In genomic region chr14:120803739-120804138, GRCm38 (mm10) we compare ENCODE assay signal across 8 mouse cellular contexts.
DNase-seq lines count a peak whose midpoint lies in the region; ATAC-seq lines count a peak whose summit lies in the region.

No protein-coding gene starts in this region.

- no peak; the same call in 1 of the 2 replicates for ATAC-seq in hindbrain, embryonic 16.5 days

- no peaks in the 10 kb centered on the region for H3K9me3 ChIP-seq in hindbrain, embryonic 16.5 days (ENCODE audit: control insufficient read depth, low read length)

- intact Hi-C loops in left cerebral cortex, postnatal 4 days (cut with DNase I), result loop anchor here (5.0 kb wide), 1 partner anchor 126 kb away; no protein-coding TSS in a partner anchor

- no peaks in the 10 kb centered on the region for H3K27me3 ChIP-seq in hindbrain, embryonic 16.5 days (replicated peaks; ENCODE audit: control insufficient read depth, insufficient read depth, low read length)

- H3K4me1 ChIP-seq in hindbrain, embryonic 16.5 days (ENCODE audit: control insufficient read depth, insufficient read depth, low read depth, low read length), result peaks cover 12% of the 10 kb centered on the region

- H3K4me2 ChIP-seq in hindbrain, embryonic 16.5 days (ENCODE audit: low read length), result peak overlapping the region; percentile 43

- no peak overlapping the region for H3K27ac ChIP-seq in hindbrain, embryonic 16.5 days (ENCODE audit: low read depth, low read length)

- WGBS in hindbrain, embryonic 16.5 days, result 7% methylated on average over 12 of the region's 12 CpGs

- no peaks in the 10 kb centered on the region for H3K36me3 ChIP-seq in hindbrain, embryonic 16.5 days (ENCODE audit: control insufficient read depth, insufficient read depth, low read length)

- peak; percentile 64 for DNase-seq in left cerebral cortex, postnatal 4 days
- DNase-seq in left cerebral cortex, adult 8-10 months (ENCODE audit: low spot score in 2 of 2), result no peak
- peak; percentile 78 for DNase-seq in embryo, embryonic 11 days
- DNase-seq in retina, adult 2 months (ENCODE audit: low read depth, low spot score), result peak; percentile 58
- DNase-seq in layer of hippocampus, adult 8-10 months (ENCODE audit: low spot score in 2 of 2), result no peak
- no peak for DNase-seq in frontal cortex, postnatal 14 days (ENCODE audit: low spot score in 2 of 2)
- DNase-seq in right cerebral cortex, postnatal 36 days (ENCODE audit: low spot score in 2 of 2), result no peak

- peak overlapping the region; percentile 2; the same call in 1 of the 2 replicates for H3K4me3 ChIP-seq in hindbrain, embryonic 16.5 days (ENCODE audit: low read length)

- H3K9ac ChIP-seq in hindbrain, embryonic 16.5 days (ENCODE audit: low read depth, low read length), result no peak overlapping the region

Comparison
In these comparisons a context has a peak if more than half of its experiments do, and no peak if none do; other contexts are left out.
1. DNase-seq: peak in left cerebral cortex, postnatal 4 days (single experiment), embryo, embryonic 11 days (single experiment) and retina, adult 2 months (single experiment); none in left cerebral cortex, adult 8-10 months (0 of 2), layer of hippocampus, adult 8-10 months (0 of 2), frontal cortex, postnatal 14 days (0 of 2) and right cerebral cortex, postnatal 36 days (0 of 2).